Mouse (Mus musculus) adrenal gland, postnatal 14 days (tissue): ENCODE measurements around the gene Zbtb4. TPM values are rescaled to one million over a fixed set of nuclear protein-coding genes. Genes with fewer than 3 reads are reported as not detected.

Source experiments
- DNase-seq: peaks from one replicate; pipeline ENCODE4 v3.0.0; 2021; ENCODE audit warnings: mixed read lengths
- total RNA-seq: library from RNA; stranded (reverse); gene quantifications from 2 replicates; pipeline ENCODE4 v1.2.3, GENCODE M21; 2021

Gene Zbtb4
- total RNA-seq, 1 experiment from 2014 or later = 39.9 TPM

- no peak for DNase-seq
These were observed 2.2 kb upstream of the Zbtb4 start for GRCm38 (mm10) chr11:69763551-69763950.

- peak; percentile 88 for DNase-seq
These were observed 456 bp downstream of the Zbtb4 start for GRCm38 (mm10) chr11:69766126-69766609.

- no peak for DNase-seq
These were observed 1.3 kb downstream of the Zbtb4 start for GRCm38 (mm10) chr11:69766872-69767624.

- no peak for DNase-seq
These were observed 1.9 kb downstream of the Zbtb4 start for GRCm38 (mm10) chr11:69767625-69767909.

GRCm38 (mm10) chr11:69774961-69775360, 9.2 kb downstream of the Zbtb4 start:
- DNase-seq = no peak

GRCm38 (mm10) chr11:69775716-69776115, 10.0 kb downstream of the Zbtb4 start:
- no peak for DNase-seq

- DNase-seq = no peak
These were observed 10.8 kb downstream of the Zbtb4 start for GRCm38 (mm10) chr11:69776488-69776887.

- DNase-seq = no peak
These were observed 12.0 kb downstream of the Zbtb4 start for GRCm38 (mm10) chr11:69777504-69778257.

GRCm38 (mm10) chr11:69778258-69778982, 12.7 kb downstream of the Zbtb4 start:
- no peak for DNase-seq

- DNase-seq = no peak
These were observed 13.3 kb downstream of the Zbtb4 start for GRCm38 (mm10) chr11:69778985-69779384.

- no peak for DNase-seq
These were observed 16.1 kb downstream of the Zbtb4 start for GRCm38 (mm10) chr11:69781828-69782227.

GRCm38 (mm10) chr11:69784793-69785272, 19.1 kb downstream of the Zbtb4 start:
- DNase-seq = peak; percentile 51

GRCm38 (mm10) chr11:69787306-69787705, 21.6 kb downstream of the Zbtb4 start:
- DNase-seq = no peak

GRCm38 (mm10) chr11:69789431-69789830, 23.7 kb downstream of the Zbtb4 start:
- peak; percentile 31 for DNase-seq

GRCm38 (mm10) chr11:69791420-69791819, 25.7 kb downstream of the Zbtb4 start:
- DNase-seq = no peak

GRCm38 (mm10) chr11:69793429-69793828, 27.7 kb downstream of the Zbtb4 start:
- DNase-seq = no peak

- peak; percentile 97 for DNase-seq
These were observed 29.7 kb downstream of the Zbtb4 start, which contains the start of gene Chrnb1 for GRCm38 (mm10) chr11:69795168-69795982. Chrnb1 (minus strand) TSS chr11:69795943.

- no peak for DNase-seq
These were observed 30.3 kb downstream of the Zbtb4 start for GRCm38 (mm10) chr11:69795983-69796435.

GRCm38 (mm10) chr11:69797924-69798323, 32.2 kb downstream of the Zbtb4 start:
- DNase-seq = no peak

- DNase-seq = peak; percentile 33
These were observed 33.9 kb downstream of the Zbtb4 start for GRCm38 (mm10) chr11:69799394-69800137.

GRCm38 (mm10) chr11:69800138-69800391, 34.4 kb downstream of the Zbtb4 start:
- peak; percentile 62 for DNase-seq
